Mouse (Mus musculus) cerebral cortex, adult 2 months (tissue): ENCODE measurements around the gene Saa1.

Experiments used
- WGBS: fragments of 180-500 bp; shearing (Covaris S2); methylation state at CpG from one replicate; pipeline ENCODE4 v1.1.7; 2018; 5-methylcytosine and 5-hydroxymethylcytosine counted together

Saa1 gene

DNA sequence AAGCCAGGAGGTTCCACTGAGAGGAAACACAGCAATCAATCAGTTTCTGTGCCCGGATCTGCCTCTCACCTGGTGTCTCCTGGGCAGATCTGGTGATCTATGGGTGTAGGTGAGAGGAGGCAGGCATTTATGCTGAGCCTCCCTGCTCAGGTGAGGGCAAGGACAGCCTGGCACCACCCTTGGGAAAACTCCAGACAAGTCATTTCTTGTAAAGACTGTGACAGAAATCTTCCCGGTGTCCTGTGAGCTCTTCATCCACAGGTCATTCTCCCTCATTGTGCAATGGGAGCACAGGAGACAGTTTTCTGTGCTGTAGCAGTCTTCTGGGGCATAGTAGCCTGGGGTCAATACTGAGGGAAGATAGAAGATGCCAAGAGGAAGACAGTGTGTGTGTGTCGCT is at the start of gene Saa1:
TSS of gene Saa1 (minus strand) at position 101 of the 400 bp plus-strand sequence.
- 81% methylated on average over 3 of the region's 3 CpGs for WGBS

DNA sequence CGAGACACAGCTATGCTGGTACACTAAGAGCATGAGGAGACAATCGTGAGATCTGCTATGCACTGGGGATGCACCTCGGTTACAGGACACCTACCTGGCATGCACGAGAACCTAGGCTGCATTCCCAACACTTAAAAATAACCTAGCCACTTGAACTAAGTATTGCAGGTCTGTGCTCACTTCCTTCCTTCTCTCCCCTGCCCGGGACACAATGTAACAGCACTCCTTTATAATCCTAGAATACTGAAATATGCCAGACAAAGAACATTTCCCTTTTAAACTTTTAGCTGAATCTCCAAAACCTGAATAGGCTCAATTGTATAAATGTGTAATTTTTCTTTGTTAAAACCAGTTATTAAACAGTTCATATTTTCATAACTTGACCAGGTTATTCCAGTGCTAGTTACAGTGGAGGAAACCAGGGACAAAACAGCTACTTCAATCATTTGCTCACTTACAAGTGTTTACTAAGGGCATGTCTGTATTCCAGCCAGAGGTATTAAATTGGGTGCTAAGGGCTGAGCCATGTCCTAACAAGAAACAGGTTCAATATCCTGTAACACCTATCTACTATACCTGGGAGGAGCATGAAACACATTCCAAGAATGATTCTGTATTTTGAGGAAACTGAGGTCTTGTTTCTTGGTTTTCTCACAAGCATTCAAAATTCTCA is 46.5 kb upstream of the Saa1 start:
- WGBS = 80% methylated on average over 5 of the region's 5 CpGs

DNA sequence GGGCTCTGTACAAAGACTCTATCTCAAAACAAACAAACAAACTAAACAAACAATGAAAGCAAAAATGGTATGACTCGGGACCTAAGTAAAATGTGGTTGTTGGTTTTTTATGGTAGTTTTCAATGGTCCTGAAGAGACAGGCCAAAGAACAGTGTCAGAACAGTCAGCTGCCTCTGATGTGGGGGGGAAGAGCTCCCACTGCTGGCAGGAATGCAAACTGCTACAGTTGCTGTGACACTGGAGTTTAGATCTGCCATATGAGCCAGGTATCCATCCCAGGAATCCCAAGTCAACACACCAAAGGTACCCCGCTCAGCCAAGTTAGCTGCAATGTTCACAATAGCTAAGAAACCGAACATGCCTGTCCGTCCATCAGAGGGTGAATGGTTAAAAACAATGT is 27.9 kb upstream of the Saa1 start:
- WGBS = 71% methylated on average over 4 of the region's 4 CpGs

DNA sequence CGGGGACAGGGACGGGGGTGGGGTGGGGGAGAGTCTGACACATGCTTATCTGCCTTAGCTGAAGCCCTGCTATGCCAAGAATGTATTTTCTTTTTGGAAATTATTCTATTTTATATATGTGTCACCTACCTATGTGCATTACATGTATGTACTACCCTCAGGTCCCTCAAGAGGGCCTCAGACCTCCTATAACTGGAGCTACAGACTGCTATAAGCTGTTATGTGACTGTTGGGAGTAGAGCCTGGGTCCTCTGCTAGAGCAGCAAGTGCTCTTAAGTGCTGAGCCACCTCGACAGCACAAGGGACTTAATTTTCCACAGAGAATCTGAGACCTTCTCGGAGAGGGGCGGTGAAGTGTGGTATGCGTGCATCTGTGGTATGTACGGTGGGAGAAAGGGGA is 25.7 kb upstream of the Saa1 start:
- 95% methylated on average over 7 of the region's 7 CpGs for WGBS

DNA sequence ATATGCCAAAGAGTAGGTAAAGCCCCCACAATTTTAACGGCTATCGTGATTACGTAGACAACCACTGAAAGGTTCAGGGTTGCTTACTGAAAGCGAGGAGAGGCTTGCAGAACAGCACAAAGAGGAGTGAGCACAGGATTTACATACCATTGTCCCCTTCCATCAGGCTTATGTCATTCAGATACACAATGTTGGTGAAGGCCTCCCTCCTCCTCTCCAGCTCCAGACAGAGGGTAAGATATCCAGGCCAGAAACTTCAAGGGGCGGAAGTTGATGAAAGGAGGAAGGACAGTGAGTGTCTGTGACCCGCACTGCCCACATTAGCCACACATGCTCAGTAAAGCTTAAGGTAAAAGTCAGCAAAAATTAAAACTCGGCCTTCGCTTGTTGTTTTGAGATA is 21.9 kb upstream of the Saa1 start:
- 84% methylated on average over 8 of the region's 8 CpGs for WGBS

DNA sequence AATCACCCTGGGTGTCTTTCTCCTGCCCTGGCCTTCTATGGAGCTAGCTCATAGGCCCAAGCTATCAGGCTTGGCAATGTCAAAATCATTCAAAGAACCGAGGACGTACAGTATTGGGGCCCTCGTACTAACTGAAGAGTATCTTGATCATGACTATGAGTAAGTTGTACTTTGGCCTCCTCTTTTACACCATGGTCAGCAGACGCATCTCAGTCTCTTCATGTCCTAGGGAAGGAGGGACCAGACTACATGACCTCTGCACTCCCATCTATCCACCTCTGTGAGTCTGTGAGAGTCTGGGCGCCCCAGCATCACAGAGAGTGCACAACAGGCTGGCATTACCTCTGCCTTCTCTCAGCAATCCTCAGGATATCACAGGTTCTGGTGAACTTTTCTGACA is 19.8 kb upstream of the Saa1 start:
- WGBS = 97% methylated on average over 5 of the region's 5 CpGs

DNA sequence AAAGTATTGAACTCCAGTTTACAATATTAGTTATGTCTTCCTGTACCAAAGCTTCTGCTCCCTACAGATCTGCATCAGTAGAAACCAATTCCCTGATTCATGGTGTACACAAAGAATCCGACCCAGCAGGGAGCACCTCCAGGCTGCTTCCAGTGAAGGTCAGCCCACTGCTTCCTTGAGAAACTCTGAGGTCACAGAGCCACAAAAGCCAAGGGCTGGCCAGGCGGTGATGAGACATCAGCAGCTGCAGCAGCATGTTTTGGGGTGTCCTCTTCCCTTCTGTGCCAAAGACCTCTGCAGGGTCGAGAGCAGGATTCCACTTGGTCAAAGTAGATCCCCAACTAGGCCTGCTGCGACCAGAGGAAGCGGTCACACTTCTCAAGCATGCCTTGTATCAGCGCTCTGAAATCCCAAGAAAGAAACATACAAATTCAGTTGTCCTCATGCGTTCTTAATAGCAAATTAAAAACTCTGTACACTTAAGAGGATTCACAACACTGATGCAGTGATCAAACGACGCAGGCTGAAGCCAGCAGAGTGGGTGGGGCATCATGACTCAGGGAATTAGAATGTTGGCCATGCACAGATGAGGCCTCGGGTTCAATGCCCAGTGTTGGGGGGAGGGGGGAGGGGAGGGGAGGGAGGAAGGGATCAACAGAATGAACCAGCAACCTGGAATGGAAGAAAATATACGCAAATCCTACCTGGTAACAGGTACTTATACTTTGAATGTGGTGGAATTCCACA is 18.4 kb upstream of the Saa1 start:
- WGBS = 75% methylated on average over 11 of the region's 11 CpGs

DNA sequence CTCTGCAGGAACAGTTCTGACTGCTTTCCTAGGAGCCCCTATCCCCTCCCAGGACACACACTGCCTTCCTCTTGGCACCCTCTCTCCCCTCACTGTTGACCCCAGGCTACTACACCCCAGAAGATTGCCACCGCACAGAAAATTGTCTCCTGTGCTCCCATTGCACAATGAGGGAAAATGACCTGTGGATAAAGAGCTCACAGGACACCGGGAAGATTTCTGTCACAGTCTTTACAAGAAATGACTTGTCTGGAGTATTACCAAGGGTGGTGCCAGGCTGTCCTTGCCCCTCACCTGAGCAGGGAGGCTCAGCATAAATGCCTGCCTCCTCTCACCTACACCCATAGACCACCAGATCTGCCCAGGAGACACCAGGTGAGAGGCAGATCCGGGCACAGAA is 8.7 kb upstream of the Saa1 start, which contains the start of gene Saa2:
TSS of gene Saa2 (plus strand) at position 301 of the 400 bp plus-strand sequence.
- 75% methylated on average over 3 of the region's 3 CpGs for WGBS

DNA sequence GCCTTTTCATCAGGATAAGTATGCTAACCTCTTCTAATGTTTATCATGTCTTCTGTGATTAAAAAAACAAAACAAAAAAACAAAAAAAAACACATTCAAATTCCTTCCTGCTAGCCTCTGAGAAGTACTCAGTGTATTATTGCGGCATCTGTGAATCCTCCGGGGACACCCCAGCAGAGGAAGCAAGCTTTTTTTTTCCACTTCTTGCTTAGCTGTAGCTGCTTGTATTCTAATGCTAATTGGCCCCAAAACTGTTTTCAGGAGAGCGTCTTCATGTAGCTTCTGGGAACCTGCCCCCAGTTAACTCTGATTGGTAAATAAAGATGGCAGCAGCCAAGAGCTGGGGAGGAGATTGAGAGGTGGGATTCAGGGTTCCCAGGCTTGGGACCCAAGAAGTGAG is 5.7 kb upstream of the Saa1 start:
- WGBS = 54% methylated on average over 3 of the region's 3 CpGs

DNA sequence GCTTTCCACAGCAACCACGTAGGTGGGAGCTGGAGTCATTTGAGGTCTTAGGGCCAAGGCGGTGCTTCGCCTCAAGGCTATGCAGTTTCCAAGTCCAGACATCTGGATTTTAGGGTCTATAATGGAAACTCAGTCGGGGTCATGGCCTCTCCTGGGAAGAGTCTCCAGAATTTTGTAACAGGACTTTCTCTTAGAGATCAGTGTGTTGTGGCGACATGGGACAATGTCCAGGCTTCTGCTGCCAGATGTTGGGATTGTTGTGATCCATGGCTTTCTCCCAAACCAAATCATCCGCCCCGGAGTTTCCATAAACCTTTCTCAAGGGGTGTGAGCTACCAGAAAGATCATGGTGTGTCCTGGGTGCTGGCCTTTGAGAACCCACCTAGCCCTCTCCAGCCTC is 3.6 kb upstream of the Saa1 start:
- 90% methylated on average over 7 of the region's 7 CpGs for WGBS

DNA sequence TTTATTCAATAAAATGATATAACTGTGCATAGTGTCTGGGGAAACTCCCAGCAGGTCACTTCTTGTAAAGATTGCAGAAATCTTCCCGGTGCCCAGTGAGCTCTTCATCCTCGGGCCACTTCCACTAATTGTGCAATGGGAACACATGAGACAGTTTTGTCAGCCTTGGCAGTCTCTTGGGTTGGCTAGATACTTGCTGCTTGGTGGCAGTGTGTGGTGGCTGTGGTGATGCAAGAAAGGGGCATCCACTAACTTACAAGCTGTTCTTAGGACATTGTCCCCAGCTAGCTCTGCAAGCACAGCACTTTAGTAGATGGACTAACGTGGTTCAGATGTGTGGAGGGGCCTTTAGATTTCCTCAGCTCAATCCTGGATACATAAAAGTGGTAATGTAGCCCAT is 3.0 kb upstream of the Saa1 start:
- WGBS = 76% methylated on average over 3 of the region's 3 CpGs

DNA sequence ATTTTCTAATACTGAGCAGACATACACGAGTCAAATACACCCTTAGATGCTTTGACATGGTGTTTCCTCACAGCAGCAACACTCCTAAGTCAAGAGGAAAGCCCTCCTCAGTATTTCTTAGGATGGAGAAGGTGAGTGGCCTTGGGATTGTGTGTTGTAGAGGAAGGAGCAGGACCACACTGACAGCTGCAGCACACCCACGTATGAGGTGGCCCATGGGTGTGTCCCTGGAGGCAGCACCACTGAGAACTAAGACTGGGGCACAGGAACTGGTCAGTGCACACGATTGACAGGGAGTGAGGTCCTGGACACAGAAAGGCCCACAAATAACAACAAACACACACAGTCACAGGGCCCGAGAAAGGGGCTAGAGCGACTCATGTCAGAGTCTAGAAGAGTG is 2.7 kb downstream of the Saa1 start:
- 81% methylated on average over 5 of the region's 5 CpGs for WGBS

DNA sequence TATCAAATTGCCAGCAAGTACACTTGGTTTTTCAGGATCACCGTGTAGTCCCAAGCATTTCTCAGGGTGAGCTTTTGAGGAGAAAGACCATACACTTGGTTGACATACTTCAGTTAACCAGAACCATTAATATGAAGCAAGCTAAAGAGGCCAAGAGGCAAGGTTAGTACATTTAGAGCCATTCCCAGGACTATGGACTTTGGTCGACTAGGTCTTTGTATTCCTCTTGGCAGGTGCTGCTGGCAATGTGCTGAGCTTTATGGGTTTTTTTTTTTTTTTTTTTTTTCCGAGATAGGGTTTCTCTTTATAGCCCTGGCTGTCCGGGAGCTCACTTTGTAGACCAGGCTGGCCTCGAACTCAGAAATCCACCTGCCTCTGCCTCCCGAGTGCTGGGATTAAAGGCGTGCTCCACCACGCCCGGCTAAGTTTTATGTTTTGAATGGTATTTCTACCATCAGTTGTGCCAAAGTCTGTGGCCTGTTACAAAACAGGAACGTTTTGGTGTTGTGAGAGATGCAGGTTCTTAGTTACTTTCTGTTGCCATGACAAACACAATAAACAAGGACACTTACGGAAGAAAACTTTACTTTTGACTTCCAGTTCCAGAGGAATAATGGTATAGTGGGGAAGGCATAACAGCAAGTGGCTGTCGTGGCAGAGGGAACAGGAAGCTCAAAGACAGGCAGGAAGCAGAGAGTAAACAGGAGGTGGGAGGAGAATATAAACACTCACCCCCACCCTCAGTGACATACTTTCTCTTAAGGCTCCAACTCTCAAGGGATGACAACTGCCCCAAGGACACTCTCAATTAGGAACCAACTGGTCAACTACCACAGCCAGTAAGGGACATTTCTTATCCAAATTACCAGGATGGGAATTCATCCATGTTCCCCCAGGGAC is 4.0 kb downstream of the Saa1 start:
- WGBS = 81% methylated on average over 12 of the region's 12 CpGs

DNA sequence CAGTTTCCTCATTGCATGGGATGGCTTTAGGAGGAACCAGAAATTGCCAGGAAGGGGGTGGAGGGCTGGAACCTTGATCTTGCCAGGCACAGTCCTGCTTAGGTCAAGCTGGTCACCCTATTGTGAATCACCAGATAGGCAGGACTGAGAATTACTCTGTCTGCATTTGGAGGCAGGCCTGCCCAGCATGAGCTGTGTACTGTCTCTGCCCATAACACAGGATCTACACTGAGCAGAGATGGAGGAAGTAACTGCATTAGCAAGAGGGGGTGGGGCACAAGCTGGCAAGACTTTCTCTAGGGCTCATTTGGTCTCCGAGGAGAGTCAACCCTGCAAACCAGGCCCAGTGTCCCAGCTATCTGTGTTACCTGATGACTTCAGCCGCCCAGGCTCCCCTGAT is 7.8 kb downstream of the Saa1 start:
- WGBS = 86% methylated on average over 2 of the region's 2 CpGs

DNA sequence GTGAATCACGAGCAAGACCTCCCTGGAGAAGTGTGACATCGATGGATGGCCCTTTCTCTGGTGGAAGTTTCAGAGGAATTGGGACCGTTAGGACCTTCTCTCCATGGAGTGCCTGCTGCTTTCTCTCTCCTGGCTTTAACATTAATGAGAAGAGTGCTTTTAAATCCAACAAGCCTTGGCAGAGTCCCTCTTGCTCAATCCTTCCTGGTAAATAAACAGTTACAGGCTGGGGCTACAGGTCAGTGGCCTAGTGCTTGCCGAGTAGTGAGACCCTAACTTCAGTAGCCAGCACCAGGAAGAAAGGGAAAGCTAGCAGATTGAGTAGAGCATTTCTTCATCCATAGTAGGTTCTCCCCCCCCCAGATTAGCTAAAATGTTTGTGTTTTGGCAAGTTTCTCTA is 10.3 kb downstream of the Saa1 start, which contains the start of gene Saa4:
TSS of gene Saa4 (minus strand) at position 146 of the 400 bp plus-strand sequence.
- 93% methylated on average over 4 of the region's 4 CpGs for WGBS

DNA sequence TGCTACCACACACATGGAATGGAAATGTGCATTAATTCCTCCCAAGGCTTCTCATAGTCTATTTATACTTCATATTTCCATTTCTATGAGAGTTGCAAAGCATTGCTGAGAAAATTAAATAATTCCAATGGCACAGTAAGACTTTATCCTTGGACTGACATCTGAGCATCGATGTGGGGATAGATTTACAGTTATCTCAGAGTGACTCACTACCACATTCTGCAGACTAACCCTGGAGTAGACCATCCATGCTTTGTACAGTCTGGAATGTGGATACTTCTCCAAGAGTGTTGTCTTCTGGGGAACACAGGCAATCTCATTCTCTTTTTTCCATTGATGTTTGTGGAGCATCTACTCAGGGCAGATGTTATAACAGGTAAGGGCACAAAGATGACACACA is 15.2 kb downstream of the Saa1 start:
- WGBS = 43% methylated on average over 1 of the region's 1 CpGs

DNA sequence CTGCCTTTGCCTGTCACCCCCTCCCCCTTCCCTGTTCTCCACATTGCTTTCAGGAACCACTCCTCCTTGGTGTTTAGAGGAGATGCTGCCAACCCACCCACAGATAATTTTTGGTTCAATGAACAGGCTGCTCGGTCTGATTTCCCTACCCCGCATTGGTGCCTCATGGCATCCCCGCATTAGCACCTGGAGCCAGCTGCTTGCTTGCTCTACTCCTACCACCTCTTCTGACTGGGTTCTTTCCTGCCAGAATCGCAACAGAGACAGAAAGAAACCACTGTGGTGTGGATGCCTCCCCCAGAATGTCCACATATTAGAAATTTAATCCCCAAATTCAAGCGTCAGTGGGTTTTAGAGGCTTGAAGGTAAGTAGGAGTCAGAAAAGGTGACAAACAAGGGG is 18.4 kb downstream of the Saa1 start:
- 53% methylated on average over 5 of the region's 5 CpGs for WGBS

DNA sequence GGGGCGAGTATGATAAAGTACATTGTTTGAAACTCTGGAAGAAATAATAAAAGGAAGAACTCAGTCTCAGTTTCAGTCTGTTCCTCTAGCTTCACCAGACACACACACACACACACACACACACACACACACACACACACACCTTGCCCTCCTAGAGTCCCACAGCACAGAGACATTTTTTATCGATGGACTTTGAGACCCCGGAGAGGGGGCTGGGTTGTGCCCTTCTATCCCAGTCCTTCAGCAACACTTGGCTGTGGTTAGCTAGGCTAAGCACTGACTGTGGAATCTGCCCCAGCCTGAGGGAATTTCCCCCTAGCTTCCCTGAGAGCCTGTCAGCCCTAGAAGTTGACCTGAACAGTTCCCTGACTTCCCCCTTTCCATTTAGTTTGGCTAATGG is 18.9 kb downstream of the Saa1 start:
- 87% methylated on average over 3 of the region's 3 CpGs for WGBS

DNA sequence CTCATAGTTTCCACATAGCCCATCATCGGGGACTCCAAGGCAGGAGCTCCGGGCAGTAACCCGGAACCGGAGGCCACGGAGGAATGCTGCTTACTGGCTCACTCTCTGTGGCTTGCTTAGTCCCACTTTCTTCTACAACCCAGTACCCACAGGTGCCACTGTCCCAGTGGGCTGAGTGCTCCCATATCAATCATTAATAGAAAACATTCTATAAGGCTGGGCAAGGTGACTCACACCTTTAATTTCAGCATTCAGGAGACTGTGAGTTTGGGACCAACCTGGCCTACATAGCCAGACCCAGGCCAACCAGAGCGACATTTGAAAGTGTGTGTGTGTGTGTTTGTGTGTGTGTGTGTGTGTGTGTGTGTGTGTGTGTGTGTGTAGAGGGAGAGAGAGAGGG is 19.4 kb downstream of the Saa1 start:
- 96% methylated on average over 6 of the region's 6 CpGs for WGBS

DNA sequence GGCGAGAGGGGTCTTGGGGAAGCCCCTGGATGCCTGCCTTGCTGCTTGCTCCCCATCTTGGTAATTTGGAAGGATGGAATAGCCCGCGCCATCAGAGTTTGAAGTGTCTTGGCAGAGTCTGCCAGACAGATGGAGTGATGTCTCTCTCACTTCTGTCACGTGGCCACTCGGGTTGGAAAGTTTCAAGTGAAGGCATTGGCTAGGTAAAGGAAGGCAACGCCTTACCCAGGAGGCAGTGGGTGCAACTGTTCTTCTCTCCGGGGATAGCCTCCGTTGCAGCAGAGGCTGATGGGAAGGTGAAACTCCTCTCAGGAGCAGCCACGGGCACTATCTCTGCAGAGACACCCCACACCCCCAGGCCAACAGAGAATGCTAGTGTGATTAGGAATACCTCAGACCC is 22.3 kb downstream of the Saa1 start:
- 52% methylated on average over 9 of the region's 9 CpGs for WGBS

DNA sequence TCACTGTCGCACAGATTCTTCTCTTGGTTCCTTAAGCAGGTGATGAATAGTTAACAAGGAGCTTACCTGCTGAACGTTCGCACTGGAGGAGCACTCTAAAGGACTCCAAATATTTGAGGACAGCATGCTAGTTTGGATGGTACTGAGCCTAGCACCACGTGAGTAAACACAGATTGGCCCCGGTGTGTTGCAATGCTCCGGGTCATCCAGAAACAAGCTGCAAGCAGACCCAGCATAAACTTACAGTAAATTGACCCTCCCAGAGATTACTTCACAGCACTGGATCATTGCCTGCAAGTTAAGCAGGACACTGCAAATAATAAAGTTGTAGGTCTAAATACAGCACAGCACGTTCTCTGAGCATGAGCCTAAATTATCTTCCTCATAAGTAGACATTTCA is 23.3 kb downstream of the Saa1 start:
- WGBS = 58% methylated on average over 7 of the region's 7 CpGs

DNA sequence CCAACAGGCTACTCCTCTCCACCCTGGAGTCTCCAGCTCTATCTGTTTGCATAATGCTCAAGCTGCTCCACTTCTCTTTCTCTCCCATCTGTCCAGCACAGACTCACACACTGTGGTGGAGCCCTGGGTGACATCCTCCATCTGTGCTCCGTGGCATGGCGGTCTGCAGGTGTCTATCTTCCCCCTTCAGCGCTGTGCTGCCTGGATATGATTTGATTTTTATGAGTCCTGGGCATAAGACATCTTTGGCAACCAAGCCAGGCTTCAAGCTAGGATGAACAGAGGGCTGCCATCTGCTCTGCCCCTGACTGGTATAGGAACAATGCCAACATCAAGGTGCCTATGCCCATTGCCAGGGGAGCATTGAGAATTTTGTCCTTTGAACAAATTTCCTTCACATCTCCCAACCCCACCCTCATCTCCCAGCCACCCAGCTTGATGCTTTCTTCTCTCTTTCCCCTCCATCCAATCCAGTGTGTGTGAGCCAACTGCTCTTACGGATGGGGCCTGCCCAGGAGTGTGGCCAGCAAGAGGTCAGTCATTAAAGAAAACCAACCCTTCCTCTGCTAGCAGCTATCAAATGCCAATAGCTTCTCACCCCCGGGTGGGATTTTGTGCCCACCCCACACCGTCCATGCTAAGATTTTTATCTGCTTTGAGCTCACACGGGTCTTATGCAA is 24.0 kb downstream of the Saa1 start:
- WGBS = 67% methylated on average over 7 of the region's 7 CpGs
